Mouse (Mus musculus): ENCODE measurements around the gene Cped1.

Gene Cped1

DNA sequence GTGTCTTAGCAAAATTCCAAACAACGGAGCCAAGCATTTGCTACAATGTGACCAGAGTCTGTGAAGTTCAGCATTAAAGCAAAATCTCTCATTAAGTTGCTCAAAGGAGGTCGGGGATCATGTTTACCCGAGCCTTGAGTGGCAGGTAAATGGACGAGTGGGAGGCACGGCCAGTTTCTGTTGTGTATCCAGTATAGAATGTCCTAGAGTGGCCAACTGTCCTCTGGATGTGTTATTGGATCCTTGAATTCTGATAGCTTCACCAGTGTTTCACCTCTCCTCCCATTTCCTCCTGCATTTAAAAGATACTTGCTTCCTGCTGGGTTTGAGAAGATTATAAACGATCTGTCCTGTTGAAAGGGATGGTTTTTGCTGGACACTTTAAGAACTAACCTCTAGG is 14.4 kb downstream of the Cped1 start:
- DNase-seq (ENCODE audit: low read depth, low spot score): no peak

DNA sequence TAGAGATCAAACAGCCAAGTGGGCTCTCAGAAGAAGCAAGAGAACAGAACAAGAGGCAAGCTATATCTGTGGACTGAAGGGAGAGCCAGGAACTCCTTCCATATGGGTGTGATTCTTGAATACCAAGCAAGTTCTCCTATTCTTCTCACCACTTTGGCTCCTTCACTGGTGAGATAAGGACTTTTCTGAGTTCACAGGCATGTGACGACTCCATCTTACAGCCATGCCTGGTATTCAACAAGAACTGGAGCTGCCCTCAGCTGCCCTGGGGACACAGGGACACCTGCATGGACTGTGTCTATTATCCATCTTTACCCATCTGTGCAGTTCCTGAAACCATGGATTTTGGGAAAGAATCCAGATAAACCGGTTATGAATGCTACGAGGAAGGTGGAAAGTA is 15.2 kb downstream of the Cped1 start:
- no peak for DNase-seq (ENCODE audit: low read depth, low spot score)

DNA sequence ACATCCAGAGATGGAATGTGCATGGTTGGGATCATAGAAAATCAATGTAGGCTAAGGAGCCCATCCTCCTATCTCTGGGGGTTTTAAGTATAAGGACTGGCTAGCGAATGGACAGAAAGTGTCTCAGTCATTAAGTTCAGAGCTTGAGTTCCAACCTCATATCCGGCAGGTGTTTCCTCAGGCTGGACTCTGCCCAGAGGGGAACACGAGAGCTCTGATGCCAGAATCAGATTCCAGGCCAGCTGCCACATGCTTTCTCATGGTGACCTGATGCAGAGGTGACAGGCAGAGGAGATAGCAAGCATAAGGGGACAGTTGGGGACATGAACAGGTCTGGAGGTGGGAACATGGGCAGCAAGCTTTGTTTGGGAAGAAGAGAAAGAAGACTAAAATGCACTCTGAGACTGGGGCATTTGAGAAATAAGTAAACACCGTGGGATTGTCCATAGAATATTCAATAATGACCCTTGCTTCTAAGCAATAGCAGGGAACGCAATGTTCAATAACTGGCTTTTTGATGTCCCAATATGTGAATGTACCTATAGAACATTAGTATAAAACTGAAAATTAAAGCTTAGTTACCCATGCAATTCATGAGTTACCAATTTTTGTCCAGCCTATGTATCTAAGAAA is 15.7 kb downstream of the Cped1 start:
- no peak for DNase-seq (ENCODE audit: low read depth, low spot score)

DNA sequence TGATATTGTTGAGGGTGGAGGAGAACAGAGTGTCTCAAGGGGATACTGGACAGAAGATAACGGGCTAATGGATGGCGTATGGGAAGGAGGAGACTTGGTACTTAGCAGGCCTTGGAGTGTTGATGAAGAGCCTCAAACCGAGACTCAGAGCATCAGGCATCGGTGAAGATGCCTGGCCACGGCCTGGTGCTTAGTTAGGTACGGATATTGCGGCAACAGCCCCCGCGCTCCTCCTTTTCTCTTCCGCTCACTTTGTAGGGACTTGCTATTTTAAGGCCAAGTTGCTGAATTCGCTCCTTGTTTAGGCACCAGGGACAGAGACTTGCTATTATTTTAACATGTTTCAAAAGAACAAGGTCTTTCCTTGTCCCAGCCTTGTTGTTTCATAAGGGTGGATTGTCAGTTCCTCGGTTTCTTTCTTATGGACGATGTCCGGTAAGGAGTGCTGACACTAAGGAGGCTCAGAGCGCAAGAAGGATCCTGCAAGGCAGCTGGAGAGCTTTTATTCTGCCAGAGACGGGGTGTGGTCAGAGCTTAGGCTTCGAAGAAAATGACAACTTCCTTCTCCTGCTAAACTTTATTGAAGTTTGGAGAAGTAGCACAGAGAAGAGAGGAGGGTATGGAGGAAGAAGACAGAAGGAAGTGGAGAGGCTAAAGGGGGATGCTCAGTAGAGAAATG is 16.9 kb downstream of the Cped1 start:
- DNase-seq (ENCODE audit: low read depth, low spot score): no peak

DNA sequence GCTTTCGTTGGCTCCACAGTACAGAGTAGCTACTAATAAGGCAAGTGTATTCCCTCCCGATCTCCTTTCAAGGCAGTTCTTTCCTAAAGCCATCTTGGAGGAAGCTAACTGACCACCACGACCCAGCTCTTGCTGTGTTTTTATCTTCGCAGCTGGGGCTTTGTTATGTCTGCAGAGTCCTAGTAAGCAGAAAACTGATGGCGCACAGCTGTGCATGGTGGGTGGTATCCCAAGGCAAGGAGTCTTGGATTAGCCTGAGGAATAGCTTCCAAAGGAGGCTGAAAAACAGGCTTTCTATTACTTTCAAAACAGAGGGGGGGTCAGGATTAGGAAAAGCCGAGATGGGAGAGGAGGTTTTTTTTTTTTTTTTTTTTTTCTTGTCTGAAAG is 17.5 kb downstream of the Cped1 start:
- no peak for DNase-seq (ENCODE audit: low read depth, low spot score)

DNA sequence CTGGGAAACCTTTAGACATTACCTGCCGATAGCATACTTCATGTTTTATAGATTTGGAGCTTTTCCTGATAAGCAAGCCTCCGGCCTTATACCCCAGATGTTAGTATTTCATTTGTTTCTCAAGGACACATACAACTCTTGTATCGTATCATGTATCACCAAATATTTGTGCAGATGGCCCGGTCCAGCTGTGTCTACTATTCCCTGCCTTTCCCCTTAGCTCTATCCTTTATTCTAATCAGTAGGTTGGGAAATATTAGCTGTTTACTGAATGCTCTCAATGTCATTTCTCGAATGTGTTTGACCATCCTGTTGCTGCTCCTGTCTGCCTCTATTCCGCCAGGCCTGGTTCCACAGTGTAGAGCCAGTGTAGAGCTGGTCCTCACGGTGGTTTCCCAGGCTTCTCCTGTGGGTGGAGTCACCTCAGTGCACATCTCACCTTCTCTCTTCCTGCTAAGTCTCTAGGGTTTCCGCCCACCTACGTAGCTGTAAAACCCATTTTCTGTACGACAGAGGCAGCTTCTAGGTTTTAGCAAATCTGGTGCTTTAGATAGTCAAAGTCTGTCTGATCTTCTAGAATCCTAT is 18.3 kb downstream of the Cped1 start:
- no peak for DNase-seq (ENCODE audit: low read depth, low spot score)

DNA sequence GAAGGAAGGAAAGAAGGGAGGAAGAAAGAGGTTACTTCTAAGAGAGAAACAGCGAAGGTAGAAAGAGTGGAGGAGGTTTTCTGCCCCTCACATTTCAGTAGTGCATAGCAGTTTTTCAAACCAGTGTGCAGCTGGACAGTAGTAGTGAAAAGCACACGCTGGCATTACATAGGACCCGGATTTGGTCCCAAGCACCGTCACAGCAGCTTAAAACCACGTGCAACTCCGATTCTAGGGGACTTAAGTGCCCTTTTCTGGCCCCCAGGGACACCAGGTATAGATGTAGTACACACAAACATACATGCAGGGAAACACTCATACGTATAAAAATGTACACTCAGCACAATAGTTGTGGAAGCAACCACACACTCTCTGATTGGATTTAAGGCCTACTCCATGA is 22.6 kb downstream of the Cped1 start:
- no peak for DNase-seq (ENCODE audit: low read depth, low spot score)

DNA sequence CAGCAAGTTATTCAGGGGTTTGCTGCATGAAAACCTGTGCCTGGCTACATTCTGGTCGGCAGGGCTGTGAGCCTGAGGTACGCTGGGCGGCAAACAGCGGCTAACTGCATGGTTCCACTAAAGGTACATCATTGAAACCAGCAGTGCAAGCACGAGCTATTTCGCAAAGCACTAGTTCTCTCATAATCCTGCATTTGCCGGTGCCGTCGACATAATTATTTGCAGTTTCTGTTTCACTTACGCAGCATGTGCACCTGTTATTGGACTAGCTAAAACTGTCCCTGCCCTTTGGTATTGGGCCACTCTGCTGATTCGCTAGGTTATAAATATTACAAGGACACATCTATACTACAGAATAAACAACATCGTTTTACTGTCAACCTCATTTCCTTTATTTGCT is 24.5 kb downstream of the Cped1 start:
- no peak for DNase-seq (ENCODE audit: low read depth, low spot score)

DNA sequence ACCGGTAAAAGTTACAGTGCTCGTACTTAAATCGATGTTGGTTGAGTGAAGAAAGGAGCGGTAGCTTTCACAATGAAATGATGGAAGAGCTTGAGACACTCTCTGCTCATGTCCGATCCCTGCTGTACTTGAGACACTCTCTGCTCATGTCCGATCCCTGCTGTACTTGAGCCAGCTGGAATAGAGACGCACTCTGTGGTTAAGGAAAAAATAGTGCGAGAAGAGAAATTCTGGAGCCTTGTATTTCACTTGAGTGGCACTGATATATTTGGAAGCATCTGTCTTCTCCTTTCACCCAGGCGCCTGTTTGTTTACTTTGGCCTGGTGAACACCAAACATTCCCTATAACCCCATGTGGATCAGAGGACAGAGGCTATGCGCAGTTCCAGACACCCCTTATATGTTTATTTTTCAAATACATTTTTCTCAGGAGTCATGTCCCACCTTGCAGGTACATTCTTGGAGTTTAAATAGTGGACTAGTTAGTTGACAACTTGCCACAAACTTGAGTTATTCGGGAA is 25.1 kb downstream of the Cped1 start:
- DNase-seq (ENCODE audit: low read depth, low spot score): no peak

DNA sequence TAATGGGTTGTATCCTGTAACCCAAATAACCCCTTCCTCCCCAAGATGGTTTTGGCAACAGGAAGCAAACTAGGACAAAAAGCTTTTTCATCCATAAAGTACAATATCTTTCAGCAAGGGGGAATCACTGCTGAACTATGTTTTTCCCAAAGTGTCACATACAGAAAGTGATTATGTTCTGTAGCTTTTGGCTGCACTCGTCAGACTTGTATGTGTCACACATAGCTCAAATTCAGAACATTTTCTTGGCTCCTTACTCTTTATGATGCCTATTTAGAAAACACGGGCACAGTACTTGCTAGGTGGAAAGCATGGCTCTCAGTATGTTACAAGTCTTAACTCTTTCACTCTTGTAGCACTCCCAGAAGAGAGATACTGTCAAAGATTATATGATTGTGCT is 25.8 kb downstream of the Cped1 start:
- no peak for DNase-seq (ENCODE audit: low read depth, low spot score)

DNA sequence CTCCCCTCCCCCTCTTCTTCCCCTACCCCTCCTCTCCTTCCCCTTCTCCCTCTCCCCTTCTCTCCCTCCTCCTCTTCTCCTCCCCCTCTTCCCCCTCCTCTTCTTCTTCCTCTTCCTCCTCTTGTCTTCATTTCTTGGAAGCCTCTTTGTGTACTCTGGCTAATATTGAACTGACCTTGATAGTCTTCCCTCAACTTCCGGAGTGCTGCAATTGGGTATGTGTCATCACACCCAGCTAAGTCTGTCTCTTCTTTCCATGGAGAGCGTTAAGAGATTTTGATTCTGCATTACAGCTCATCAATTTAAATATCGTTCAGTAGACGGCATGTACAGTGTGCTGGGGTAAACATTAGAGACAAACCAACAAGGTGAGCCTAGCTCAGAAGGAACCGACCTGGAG is 26.4 kb downstream of the Cped1 start:
- no peak for DNase-seq (ENCODE audit: low read depth, low spot score)

DNA sequence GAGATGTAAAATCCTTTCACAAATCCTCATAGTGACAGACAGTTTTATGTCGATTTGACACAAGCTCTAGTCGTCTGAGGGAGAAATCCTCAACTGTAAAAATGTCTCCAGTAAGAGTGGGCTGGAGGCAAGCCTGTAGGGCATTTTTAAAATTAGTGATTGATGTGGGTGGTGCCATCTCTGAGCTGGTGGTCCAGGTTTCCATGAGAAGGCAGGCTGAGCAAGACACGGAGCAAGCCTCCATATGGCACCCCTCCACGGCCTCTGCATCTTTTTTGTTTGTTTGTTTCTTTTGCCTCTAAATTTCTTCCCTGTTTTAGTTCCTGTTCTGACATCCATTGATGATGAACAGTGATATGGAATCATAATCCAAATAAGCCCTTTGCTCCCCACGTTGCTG is 26.8 kb downstream of the Cped1 start:
- DNase-seq (ENCODE audit: low read depth, low spot score): no peak

DNA sequence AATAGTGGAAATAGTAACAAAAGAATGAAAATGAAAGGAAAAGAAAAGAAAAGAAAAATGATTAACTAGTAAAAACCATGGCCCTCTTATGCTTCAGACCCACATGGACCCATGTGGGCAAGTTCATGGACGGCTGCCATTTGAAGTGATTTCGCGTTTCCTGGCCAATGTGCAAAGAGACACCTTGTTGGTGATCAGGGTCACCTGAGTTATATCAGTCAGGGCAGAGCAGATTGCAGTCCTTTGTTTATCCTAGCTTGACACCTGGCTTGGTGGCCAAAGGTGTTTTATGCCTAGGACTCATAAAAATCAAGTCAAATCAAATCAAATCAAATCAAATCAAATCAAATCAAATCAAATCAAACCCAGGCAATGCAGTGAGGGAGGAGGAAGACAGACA is 27.7 kb downstream of the Cped1 start:
- DNase-seq (ENCODE audit: low read depth, low spot score): no peak

DNA sequence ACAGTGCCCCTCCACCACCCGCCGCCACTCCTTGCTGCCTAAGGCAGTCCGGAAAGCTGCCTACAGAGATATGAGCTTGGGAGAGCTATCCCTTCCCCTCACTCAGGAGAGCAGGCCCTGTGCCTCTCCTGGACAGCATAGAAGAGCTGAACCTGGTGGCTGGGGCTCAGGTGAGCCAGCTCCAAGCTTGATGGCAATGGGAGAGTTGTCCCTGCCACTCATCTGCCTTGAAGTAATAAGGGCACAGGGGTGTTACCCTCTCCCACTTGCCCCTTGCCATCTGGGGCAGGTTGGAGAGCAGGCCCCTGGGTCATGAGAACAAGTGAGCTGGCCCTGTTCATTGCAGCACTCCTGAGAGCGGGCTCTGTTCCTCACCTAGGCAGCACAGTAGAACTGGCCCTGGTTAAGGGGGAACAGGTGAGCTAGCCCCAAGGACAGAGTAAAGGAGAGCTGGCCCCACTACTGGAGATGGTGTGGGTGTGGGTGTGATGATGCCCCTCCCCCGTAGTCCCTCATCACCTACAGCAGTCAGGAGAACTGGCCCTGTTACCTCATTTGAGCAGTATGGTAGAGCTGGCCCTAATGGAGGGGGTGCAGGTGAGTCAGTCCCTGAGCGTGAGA is 28.7 kb downstream of the Cped1 start:
- DNase-seq (ENCODE audit: low read depth, low spot score): no peak

DNA sequence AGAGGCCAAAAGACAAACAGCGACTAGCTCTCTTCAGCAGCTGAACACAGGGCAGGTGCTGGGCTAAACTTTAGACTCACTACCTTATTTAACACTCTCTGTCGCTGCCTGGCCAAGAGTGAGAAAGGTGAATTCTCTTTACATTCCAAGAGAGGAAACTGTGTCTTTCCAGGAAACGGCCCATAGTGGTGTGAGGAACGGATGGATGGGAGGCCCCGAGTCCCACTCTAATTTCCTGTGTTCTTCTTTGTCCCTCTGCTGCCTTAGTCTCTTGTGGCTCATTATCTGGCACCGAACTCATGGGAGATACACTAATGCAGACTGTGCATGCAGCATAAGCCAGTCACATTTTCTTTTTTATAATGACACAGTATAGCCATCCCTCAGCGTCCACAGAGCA is 31.9 kb downstream of the Cped1 start:
- no peak for DNase-seq (ENCODE audit: low read depth, low spot score)

DNA sequence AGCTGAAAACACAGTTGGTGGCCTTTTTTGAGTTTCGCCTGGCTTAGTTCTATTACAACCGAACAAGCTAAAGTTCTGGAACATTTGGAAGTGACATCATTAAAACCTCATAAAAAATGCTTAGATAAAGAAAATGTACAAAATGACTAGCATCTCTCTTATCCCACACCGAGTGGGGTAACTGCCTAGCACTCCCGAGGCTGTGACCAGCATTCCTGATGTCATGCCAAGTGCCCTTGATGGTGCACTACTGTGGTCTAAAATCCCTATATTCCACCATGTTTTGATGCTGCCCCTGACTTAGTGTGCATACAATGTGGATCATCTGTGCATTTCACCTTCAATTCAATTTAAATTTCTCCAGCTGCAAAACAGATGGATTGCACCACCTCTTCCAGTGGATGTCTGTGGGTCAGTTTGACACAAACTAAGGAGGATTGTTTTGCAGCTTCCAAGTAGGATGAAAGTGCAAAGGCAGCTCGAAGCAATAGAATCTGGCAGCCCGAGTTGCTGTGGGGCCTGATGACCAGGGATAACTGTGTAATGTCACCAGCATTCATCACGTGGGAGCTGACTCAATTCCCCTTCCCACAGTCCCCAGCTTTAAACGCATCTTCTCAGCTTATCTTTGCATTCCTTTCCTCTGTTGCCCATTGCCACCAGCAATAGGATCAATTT is 33.2 kb downstream of the Cped1 start:
- DNase-seq (ENCODE audit: low read depth, low spot score): no peak

DNA sequence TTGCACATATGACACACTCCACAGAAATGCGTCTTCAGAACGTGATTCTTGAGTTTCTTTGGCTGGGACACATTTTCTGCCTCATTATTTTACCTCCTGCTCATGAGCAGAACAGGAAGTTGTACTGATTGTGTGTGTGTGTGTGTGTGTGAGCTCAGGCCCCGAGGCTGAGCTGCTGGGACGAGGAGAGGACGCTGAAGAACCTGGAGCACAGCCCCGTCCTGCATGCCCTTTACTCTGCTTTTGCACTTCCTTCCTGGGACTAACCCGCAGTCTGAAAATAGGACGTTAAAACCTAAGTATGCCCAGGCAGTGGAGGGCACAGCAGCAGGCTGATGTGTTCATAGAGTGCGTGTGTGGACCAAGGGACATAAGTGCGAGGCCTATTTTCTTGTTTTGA is 33.9 kb downstream of the Cped1 start:
- DNase-seq (ENCODE audit: low read depth, low spot score): no peak

DNA sequence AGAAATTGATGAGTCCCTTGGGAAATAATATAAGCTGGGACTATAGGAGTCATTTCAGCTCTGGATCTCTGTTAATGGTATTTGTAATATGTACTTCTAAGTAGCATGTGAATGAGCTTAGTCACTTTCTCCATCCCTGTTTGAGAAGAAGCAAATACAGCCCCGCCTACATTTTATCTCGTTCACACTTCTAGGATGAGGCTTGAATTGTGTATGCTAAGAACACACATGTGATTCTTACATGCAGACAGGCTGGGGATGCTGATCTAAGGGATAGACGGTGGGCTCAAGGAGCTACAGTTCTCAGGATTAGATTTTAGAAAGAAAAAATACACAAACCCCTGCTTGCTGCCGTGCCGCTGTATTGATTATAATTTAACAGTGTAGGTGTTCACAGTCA is 35.0 kb downstream of the Cped1 start:
- no peak for DNase-seq (ENCODE audit: low read depth, low spot score)

DNA sequence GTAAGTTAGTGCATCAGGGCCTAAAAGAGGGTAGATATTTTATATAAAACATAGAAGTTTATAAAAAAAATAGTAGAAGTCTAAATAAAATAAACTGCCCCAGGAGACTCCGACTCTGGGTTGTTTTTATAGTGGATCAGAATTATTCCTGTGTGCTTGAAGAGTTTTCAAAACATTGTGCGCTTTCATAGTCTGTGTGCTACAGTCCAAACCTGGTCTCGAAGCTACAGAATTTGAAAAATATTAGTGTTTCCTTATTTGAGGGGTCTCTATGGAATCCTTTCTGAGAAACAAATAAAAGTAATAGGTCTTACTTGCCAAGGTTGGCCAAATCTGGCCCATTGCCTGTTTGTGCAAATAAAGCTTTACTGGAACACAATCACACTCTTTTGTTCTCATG is 35.6 kb downstream of the Cped1 start:
- DNase-seq (ENCODE audit: low read depth, low spot score): no peak

DNA sequence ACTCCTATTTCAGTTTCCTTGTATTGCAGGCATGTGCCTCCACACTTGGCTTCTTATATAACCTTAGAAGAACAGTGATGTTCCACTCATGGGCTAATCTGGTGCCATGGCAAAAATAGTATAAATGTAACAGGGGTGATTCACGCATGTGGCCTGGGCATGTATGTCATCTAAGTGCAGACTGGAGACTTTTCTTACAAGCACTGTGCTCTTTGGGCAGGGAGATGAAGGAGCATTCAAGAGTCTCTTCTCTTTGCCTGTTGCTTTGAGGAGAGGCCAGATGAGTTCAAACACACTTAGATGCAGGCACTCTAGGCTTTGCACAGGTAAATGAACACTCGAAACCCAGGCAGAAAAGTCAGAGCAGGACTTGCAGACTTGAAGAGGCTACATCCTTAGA is 38.5 kb downstream of the Cped1 start:
- DNase-seq (ENCODE audit: low read depth, low spot score): no peak

DNA sequence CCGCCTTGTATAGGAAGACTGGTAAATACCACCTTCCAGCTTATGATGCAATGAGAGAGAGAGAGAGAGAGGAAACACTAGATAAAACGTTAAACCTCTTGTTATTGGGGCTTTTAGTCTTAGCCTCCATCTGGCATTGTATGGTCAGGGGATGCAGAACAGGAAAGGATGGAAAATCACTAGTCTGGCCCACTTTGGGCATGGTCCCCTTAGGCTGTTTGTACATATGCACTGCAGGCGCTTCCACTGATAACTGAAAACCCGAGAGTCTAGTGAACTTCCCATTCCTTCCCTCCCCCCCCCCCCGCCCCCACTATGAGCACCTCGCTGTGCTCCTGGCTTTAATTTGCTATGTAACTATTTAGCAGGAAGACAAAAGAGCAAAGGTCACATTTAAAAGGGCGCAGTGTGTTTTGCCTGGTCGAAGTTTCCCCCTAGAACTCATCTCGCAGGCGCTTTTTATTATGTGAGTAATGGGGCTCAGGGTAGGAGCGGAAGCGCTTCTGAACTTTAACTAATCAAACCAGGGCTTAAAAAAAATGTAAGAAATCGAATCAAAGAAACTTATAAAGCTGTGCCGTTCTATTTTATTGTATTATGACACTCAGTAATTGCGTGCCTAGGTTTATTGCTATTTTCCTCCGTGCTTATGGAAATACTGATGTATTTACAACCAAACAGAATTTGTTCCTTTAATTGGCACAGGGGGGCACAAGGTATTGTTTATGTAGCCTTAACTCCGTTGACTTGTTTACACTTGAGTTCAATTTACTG is 40.1 kb downstream of the Cped1 start:
- no peak for DNase-seq (ENCODE audit: low read depth, low spot score)

DNA sequence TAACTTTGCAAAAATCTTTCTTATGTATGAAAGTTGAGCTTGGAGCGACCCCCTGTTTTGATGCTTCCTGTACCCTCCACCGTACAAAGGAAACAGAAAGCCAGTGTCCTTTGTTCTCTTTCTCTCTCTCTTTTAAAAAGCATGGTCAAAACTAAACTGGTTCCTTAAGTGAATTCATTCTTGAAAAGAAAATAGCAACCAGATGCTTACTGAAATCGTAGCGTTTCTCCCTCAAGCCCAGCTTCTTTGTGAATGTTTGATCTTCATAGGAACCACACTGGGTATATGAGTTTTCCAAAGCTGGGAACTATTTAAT is 40.6 kb downstream of the Cped1 start:
- DNase-seq (ENCODE audit: low read depth, low spot score): no peak
